Mouse (Mus musculus) Patski (cell line): ENCODE results near the gene Dnajb1. TPM values are rescaled to one million over a fixed set of nuclear protein-coding genes. Genes with fewer than 3 reads are reported as not detected.

Source experiments
- ATAC-seq: fragments of 100-300 bp; one replicate; pipeline ENCODE4 v1.8.0; 2021
- CTCF ChIA-PET: fragments of 350-600 bp; sonication (Branson Sonifier 250); formaldehyde crosslinking; loops from one replicate; lab custom pipeline; 2022; ENCODE audit warnings: inconsistent platforms; lab: Charles Lee
- POLR2A ChIA-PET: fragments of 350-600 bp; sonication (Branson Sonifier 250); formaldehyde crosslinking; loops from one replicate; lab custom pipeline; 2022; ENCODE audit warnings: antibody characterized with exemption, inconsistent platforms; lab: Charles Lee
- DNase-seq: peaks from one replicate; pipeline ENCODE4 v3.0.0-alpha.2; 2011; ENCODE audit warnings: low read depth, low spot score
- H3K27me3 ChIP-seq: fragments of 371-371 bp; one replicate; pipeline ENCODE4 v1.5.1; 2021
- CTCF ChIP-seq: fragments of 100-300 bp; IDR thresholded peaks from one replicate; pipeline ENCODE4 v1.5.1; 2021
- in situ Hi-C: fragments of 300-500 bp; cut with MboI; formaldehyde crosslinking; loops from 3 replicates; pipeline ENCODE4 v1.11.1; 2018; ENCODE audit warnings: low pct_unique_long_range_greater_than_20kb, mixed read lengths
- polyA plus RNA-seq: library from polyadenylated mRNA; unstranded; gene quantifications from one replicate; pipeline ENCODE4 v1.2.3, GENCODE M21; 2021

Gene Dnajb1
- polyA plus RNA-seq, 1 experiment from 2014 or later, result 39.9 TPM

GRCm38 (mm10) chr8:83577384-83577791 is 30.6 kb upstream of the Dnajb1 start:
- no peak for ATAC-seq
- TF ChIP-seq CTCF, result no peak
- POLR2A ChIA-PET, result no interaction called here
- in situ Hi-C loops, result no loop called here
- DNase-seq, result no peak
- CTCF ChIA-PET, result interaction anchor here (1.2 kb wide), 1 partner anchor 13 kb away, joined by 3 read pairs; no protein-coding TSS in a partner anchor
- H3K27me3 ChIP-seq, result no peaks in the 10 kb centered on the region

GRCm38 (mm10) chr8:83578131-83579055 is 29.6 kb upstream of the Dnajb1 start:
- in situ Hi-C loops, result no loop called here
- DNase-seq (no peak), ATAC-seq (no peak)
- H3K27me3 ChIP-seq, result no peaks in the 10 kb centered on the region
- ChIA-PET POLR2A (no interaction called here), CTCF (interaction anchor here (1.2 to 1.6 kb wide), 3 partner anchors 11 to 13 kb away, joined by 3 to 4 read pairs (median 3); no protein-coding TSS in a partner anchor)
- TF ChIP-seq CTCF, result no peak

GRCm38 (mm10) chr8:83579676-83580075 is 28.3 kb upstream of the Dnajb1 start:
- no peaks in the 10 kb centered on the region for H3K27me3 ChIP-seq
- DNase-seq (no peak), ATAC-seq (no peak)
- ChIA-PET POLR2A (interaction anchor here (1.1 kb wide), 1 partner anchor 10 kb away, joined by 3 read pairs; no protein-coding TSS in a partner anchor), CTCF (interaction anchor here (1.5 kb wide), 1 partner anchor 12 kb away, joined by 3 read pairs; no protein-coding TSS in a partner anchor)
- TF ChIP-seq CTCF, result no peak
- in situ Hi-C loops, result no loop called here

GRCm38 (mm10) chr8:83580826-83581225 is 27.2 kb upstream of the Dnajb1 start:
- ATAC-seq (no peak), DNase-seq (no peak)
- ChIA-PET POLR2A (no interaction called here), CTCF (interaction anchor here (0.7 to 1.1 kb wide), 2 partner anchors 10 to 131 kb away, joined by 3 read pairs; no protein-coding TSS in a partner anchor)
- TF ChIP-seq CTCF, result no peak
- in situ Hi-C loops, result no loop called here
- no peaks in the 10 kb centered on the region for H3K27me3 ChIP-seq

- ChIA-PET POLR2A (no interaction called here), CTCF (no interaction called here)
- in situ Hi-C loops, result no loop called here
- ATAC-seq (no peak), DNase-seq (no peak)
- no peaks in the 10 kb centered on the region for H3K27me3 ChIP-seq
- no peak for TF ChIP-seq CTCF
Observed at GRCm38 (mm10) chr8:83582226-83582625, 25.8 kb upstream of the Dnajb1 start.

GRCm38 (mm10) chr8:83583236-83583635 is 24.8 kb upstream of the Dnajb1 start:
- ATAC-seq (no peak), DNase-seq (no peak)
- ChIA-PET POLR2A (interaction anchor here (0.9 kb wide), 1 partner anchor 11 kb away, joined by 3 read pairs; no protein-coding TSS in a partner anchor), CTCF (interaction anchor here (1.1 kb wide), 1 partner anchor 11 kb away, joined by 4 read pairs; no protein-coding TSS in a partner anchor)
- H3K27me3 ChIP-seq, result no peaks in the 10 kb centered on the region
- no peak for TF ChIP-seq CTCF
- in situ Hi-C loops, result no loop called here

GRCm38 (mm10) chr8:83584771-83585170 is 23.2 kb upstream of the Dnajb1 start:
- in situ Hi-C loops, result no loop called here
- DNase-seq (no peak), ATAC-seq (no peak)
- CTCF ChIA-PET, result interaction anchor here (1.0 kb wide), 1 partner anchor 10 kb away, joined by 4 read pairs; no protein-coding TSS in a partner anchor
- TF ChIP-seq CTCF, result no peak
- H3K27me3 ChIP-seq, result no peaks in the 10 kb centered on the region
- POLR2A ChIA-PET, result no interaction called here

- ATAC-seq, result no peak
- POLR2A ChIA-PET, result no interaction called here
- no peak for DNase-seq
- no peak for TF ChIP-seq CTCF
- CTCF ChIA-PET, result interaction anchor here (1.0 kb wide), 1 partner anchor 9 kb away, joined by 4 read pairs; no protein-coding TSS in a partner anchor
- H3K27me3 ChIP-seq, result no peaks in the 10 kb centered on the region
- in situ Hi-C loops, result no loop called here
Observed at GRCm38 (mm10) chr8:83585333-83585732, 22.7 kb upstream of the Dnajb1 start.

- DNase-seq, result no peak
- no peak for TF ChIP-seq CTCF
- CTCF ChIA-PET, result interaction anchor here (0.9 to 1.4 kb wide), 2 partner anchors 9 to 12 kb away, joined by 4 to 5 read pairs; no protein-coding TSS in a partner anchor
- POLR2A ChIA-PET, result interaction anchor here (1.2 kb wide), 1 partner anchor 13 kb away, joined by 3 read pairs; no protein-coding TSS in a partner anchor
- H3K27me3 ChIP-seq, result no peaks in the 10 kb centered on the region
- in situ Hi-C loops, result no loop called here
- no peak for ATAC-seq
Observed at GRCm38 (mm10) chr8:83587644-83588043, 20.3 kb upstream of the Dnajb1 start.

- CTCF ChIA-PET, result interaction anchor here (1.4 kb wide), 1 partner anchor 8 kb away, joined by 5 read pairs; no protein-coding TSS in a partner anchor
- in situ Hi-C loops, result no loop called here
Observed at GRCm38 (mm10) chr8:83588886-83589285, 19.1 kb upstream of the Dnajb1 start.

More at GRCm38 (mm10) chr8:83588886-83589285, 19.1 kb upstream of the Dnajb1 start:
- no peak for ATAC-seq
- POLR2A ChIA-PET, result interaction anchor here (0.5 to 1.2 kb wide), 2 partner anchors 11 to 14 kb away, joined by 3 to 4 read pairs; no protein-coding TSS in a partner anchor
- DNase-seq, result no peak
- H3K27me3 ChIP-seq, result no peaks in the 10 kb centered on the region
- TF ChIP-seq CTCF, result no peak
